Mouse (Mus musculus) layer of hippocampus, adult 9-10 months (tissue): ENCODE data around the gene Tac2.

Experiments used
- DNase-seq: peaks from one replicate; pipeline ENCODE4 v3.0.0; 2022; ENCODE audit warnings: low spot score

The Tac2 gene

DNA sequence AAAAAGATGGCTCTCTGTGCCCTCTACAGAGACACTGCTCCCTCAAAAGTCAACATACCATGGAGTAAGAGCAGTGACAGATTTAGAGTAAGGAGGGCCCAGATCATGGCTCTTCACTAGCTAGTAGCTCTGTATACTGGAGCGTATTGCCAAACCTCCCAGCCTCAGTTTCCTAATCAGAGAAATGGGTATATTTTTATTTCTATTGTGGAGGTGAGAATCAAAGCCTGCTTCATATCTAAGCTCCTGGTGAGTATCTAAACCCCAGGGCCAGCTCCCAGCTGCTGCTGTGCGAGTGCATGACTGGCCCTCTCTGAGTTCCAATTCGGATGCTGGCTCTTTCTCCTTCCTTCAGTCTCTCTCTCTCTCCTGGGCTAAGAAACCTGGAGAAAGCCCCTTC, at the start of gene Tac2:
Tac2 (plus strand) TSS at position 301 of the 400 bp plus-strand sequence.
- DNase-seq: no peak

GRCm38 (mm10) chr10:127674794-127675522, 49.3 kb upstream of the Tac2 start:
- DNase-seq: peak; percentile 99

DNA sequence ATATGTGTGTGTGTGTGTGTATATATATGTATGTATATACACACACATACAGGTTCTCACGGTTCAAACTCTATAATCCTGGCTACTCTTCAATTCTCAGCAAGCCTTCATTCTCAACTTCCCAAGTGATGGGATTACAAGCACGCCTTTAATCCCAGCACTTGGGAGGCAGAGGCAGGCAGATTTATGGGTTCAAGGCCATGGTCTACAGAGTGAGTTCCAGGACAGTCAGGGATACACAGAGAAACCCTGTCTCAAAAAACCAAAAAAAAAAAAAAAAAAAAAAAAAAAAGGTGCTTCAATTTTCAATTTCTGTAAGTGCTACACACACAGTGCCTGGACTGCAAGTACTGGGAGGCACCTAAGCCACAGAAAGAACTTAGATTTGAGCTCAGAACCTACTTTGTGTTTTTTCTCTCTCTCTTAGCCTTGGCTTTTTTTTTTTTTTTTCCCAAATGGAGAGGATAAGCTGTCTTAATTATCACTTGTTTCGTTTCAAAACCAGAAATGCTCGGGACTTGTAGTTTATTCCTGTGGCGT, 48.3 kb upstream of the Tac2 start:
- no peak for DNase-seq

DNA sequence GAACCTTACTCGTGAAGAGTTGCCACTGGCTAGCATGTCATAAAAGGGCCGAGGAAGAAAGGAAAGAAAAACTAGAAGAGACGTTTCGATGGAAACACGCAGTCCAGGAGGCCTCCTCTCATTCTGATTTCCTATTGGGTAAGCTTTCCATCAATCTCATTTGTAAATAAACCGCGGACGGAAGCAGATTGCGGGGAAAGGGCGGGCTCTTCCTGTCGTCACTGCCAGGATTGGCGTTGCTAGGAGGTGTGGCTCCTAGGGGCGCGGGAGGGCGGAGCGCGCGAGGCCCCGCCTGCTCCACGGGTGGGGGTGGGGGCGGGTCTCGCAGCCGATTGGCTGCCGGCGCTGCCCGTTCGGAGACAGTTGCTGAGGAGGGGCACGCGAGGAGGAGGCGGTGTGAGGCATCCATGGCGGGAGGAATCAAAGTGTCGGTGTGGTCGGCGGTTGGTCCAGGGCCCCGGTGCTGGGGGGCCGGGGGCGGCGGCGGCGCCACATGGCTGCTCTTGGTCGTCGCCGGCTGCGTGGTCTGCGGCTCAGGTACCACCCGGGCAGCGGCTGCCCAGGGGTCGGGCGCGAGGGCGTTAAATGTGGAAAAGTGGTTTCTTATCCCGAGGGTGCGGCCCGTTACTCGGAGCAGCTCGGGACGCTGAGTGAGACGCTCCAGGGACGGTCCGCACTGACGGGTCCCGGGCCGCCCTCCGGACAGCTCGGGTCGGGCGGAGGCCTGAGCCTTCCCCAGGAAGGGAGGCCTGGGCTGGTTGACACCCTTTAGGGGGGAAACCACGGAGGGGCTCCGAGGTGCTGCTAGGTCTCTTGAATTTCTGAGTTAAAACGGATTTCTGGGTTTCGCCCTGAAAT, 47.4 kb upstream of the Tac2 start:
- peak; percentile 96 for DNase-seq

DNA sequence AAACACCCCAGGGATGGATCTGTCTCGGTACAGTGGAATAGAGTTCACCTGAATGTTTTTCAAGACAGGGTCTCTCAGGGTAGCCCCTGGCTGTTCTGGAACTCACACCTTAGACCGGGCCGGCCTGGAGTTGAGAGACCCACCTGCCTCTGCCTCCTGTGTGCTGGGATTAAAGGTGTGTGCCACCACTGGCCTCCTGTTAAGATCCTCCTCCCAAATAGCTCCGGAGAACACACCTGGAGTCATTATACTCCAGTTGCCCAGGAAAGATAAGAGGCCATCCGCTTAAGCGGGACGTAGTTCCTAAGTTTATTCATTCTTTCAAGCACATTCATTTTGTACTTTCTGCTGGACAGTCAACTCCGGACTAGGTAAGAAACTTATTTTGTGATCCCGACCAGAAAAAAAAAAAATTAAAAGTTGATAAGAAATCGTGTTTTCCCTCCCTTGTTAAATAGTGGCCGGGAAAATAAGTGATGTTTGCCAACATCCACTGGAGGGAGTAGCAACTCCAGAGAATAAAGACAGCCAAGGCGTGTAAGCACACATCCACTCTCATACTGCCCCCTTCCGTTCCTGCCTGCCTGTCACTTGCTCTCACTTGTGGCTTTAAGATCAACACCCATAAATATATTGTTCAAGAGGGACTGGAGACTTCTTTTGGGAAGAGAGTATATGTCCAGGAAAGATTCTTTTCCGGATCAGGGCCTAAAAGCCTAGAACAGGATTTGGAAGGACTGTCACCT, 46.5 kb upstream of the Tac2 start:
- no peak for DNase-seq

- DNase-seq: no peak
These were observed 45.1 kb upstream of the Tac2 start for GRCm38 (mm10) chr10:127679208-127679607.

DNA sequence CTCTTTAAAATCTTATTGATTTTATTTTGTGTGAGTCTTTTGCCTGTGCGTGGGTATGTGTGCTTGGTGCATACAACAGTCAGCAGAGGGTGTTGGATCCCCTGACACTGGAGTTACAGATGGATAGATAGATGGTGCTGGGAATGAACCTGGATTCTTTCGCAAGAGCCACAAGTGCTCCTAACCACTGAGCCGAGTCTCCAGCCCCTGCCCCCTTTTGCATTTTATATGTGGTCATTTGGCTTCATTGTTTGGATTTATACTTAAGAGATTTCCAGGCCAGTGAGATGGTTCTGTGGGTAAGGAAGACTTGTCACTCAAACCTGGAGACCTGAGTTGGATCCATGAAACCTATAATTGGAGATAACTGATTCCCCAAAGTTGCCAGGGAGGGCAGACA, 44.4 kb upstream of the Tac2 start:
- DNase-seq: no peak

- DNase-seq: no peak
These were observed 41.4 kb upstream of the Tac2 start for GRCm38 (mm10) chr10:127682886-127683285.

DNA sequence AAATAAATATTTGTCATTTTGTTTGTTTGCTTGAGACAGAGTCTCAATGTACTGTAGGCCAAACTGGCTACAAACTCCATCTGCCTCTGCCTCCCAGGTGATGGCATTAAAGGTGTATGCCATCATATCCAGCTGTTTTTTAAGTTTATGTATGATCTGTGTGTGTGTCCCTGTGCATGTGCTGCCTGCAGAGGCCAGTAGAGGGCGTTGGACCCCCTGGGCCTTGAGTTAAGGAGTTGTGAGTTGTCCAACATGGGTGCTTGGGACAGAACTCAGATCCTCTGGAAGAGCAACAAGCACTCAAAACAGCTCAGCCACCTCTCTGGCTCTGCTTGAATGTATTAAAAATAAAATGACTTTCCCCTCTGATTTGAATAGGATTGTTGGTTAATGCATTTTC, 33.2 kb upstream of the Tac2 start:
- DNase-seq: no peak

GRCm38 (mm10) chr10:127694636-127695035, 29.6 kb upstream of the Tac2 start:
- DNase-seq: no peak

DNA sequence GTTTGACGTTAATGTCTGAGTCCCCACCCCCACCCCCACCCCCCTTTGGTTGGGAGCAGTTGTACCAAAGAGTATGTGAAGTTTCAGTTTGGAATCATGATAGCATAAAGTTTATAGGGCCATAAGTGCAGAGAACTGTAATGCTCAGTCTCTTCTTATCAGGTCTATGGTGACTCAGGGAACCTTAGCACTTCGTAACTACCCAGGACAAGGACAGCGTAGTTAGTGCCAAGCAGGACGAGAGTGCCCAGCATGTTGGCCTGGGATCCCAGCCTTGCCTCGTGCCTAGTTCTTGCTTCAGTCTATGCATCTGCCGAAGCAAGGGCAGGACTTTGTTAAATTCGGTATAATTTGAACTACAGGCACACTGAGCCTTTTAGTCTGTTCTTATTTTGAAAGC, 28.5 kb upstream of the Tac2 start:
- no peak for DNase-seq

GRCm38 (mm10) chr10:127698966-127699365, 25.3 kb upstream of the Tac2 start:
- DNase-seq: no peak

- no peak for DNase-seq
These were observed 21.0 kb upstream of the Tac2 start for GRCm38 (mm10) chr10:127703299-127703698.

DNA sequence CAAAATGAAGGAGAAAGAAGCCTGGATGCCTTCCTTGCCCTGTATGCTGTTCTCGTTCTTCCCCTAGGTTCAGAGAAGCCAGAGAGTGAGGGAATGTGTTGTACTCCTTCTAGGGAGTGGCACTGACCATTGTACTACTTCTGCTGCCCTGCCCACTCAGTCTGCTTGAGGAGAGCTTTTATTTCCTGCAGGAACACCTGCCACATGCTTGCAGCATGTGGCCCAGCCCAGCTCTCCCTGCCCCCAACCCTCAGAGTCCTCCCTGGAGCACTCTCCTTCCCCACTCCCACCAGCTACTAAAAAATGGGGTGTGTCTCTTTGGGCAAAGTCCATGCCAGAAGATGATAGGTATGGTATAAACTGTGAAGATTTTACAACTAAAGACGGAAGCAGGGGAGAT, 20.0 kb upstream of the Tac2 start:
- DNase-seq: no peak

- DNase-seq: no peak
These were observed 19.5 kb upstream of the Tac2 start, which contains the start of gene Myo1a for GRCm38 (mm10) chr10:127704766-127705220. Myo1a (plus strand) TSS chr10:127705170.

- DNase-seq: no peak
These were observed 18.5 kb upstream of the Tac2 start for GRCm38 (mm10) chr10:127705783-127706182.

DNA sequence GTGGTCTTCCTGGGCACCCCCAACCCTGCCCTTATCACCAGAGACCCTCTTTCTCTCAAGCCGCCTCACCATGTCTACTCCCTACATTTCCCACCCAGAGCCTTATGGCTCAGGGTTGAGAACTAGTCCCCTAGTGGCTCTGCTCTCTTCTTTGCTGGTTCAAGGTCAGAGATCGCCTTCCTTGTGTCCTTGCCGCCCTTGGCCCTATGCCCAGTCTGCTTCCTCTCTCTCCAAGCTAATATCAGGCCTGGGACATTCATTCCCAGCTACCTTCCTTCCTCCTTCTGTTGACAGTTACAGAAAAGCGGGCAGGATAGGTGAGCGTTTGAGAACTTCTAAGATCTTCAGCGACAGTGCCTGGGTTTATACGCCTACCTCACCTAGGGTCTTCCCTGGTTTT, 16.6 kb upstream of the Tac2 start:
- no peak for DNase-seq

GRCm38 (mm10) chr10:127708850-127709370, 15.4 kb upstream of the Tac2 start:
- DNase-seq: no peak

GRCm38 (mm10) chr10:127710331-127710730, 13.9 kb upstream of the Tac2 start:
- DNase-seq: no peak

DNA sequence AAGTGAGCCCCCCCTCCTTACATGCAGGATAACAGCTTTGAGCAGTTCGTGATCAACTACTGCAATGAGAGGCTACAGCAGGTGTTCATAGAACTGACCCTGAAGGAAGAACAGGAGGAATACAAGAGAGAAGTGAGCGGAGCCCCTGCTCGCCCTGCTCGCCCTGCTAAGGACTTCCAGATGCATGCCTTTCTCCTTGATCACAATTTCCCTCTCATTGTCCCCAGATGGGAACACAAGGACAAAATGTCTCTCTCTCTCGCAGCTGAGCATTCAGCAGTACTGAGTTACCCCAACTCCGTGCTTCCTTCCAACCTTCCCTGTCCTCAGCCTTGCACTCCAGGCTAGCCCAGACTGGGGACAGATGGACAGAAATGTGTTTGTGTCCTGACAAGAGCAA, 11.5 kb upstream of the Tac2 start:
- no peak for DNase-seq

DNA sequence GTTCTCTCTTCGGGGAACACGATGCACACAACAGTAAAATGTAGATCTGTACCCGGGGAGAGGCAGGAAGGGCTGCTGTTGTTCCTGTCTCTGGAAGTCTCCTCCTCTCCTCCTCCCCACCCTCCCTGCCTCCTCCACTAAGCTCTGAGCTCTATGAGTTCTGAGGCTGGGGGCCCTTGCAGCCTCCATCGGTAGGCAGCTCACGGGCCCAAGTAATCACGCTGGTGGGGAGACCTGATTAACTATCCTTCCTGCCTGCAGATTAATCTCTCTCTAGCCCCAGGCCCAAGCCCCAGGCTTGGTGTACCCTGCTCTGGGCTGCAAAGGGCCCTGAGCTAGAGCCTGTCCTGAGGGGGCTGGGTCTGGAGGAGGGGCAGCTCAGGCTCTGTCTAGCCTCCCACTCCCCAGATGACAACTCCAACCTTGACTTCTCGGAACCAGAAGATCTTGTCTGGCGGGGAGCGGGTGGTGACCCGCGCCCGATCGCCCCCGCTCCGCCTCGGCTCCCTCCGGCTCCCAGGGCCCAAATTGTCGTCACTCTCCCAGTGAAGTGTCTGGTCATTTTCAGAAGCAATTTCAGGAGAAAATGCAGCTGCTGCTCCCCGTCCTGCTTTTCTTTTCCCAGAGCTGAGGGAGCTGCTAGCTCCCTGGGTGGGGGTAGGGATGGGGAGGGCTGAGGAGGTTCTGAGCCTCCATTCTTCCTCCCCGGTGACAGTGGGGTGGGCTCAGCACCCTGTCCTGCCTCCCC, 2.4 kb upstream of the Tac2 start:
- no peak for DNase-seq
